Mouse (Mus musculus): Measurements from ENCODE around the gene Anxa1.

Gene Anxa1

DNA sequence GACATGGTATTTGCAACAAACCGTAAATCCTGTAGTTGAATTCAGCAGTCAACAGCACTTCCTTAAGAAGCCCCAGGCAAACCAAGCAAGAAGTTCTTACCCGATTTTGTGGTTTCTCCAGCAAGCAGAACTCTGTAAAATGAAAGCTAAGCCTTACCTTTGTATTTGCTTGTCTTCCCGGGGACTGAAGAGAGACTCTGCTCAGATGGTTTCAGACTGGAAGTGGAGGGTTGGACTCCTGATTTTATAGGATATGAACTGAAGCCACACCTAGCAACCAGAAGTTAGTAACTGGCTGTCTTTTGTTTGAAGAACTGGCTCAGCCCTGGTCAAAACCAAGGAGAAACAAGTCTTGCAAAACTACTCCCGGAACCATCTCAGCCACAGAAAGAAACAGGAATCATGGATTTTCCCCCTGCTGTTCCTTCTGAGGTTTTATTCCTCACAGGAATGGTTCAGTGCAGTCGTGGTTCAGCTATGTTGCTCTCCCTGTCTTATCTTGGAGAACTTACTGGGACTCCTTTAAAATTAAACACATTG lies at the start of gene Anxa1:
Anxa1 (minus strand) TSS at position 490 of the 540 bp plus-strand sequence.
- peak; percentile 24 for DNase-seq (ENCODE audit: low spot score)

DNA sequence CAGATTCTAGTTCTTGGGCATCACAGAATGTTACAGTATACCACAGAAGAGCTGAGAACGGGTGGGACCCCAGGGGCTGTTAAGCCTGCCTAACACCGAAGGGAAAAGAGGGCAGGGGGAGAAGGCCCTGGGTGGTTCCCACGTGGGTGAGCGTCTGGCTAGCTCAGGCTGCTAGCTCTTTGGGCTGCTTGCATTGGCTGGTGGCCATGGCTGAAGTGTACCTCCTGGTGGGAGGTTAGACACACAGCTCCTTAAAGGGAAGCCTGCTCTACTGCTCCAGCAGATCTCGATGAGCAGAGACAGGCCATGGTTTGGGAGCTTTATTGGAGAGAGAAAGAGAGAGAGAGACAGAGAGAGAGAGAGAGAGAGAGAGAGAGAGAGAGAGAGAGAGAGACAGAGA lies 46.3 kb upstream of the Anxa1 start:
- no peak for DNase-seq (ENCODE audit: low spot score)

DNA sequence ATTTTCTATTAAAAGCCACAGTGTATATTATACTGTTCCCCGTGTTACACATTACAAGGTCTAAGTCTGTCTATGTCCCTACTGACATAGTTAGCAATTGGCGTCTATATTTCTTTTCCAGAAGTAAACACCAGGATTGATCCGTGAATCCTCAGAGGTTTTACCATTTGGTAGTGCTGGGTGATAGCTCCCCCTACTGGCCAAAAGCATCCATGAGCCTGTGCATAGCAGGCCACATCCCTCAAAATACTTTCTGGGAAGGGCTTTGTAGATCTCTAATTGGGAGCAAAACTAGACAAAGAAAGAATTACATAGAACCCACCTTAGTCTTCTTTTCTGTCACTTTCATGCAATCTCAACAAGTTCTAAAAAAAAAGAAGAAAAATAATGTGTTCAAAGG lies 43.8 kb upstream of the Anxa1 start:
- peak; percentile 13 for DNase-seq (ENCODE audit: low spot score)

GRCm38 (mm10) chr19:20433966-20434365 lies 43.2 kb upstream of the Anxa1 start:
- no peak for DNase-seq (ENCODE audit: low spot score)

GRCm38 (mm10) chr19:20426443-20427161 lies 35.9 kb upstream of the Anxa1 start:
- DNase-seq (ENCODE audit: low spot score) = no peak

DNA sequence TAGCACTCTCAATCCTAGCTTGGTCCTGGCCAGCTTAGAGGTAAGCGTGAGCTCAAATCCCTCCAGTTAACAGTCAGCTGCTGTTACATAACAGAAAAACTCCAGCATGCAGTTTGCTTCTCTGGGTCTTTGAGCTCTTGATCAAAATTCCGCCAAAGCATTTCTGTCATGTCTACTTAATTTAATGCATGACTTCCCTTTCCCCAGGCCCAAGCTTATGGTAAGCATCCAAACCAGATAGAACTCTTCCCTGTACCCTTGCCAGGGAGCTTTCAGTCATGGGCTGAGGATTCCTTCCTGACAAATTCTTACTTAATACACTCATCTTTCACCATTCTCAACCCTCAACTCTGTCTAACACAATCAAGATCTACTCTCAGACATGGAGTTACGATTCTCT lies 20.5 kb upstream of the Anxa1 start:
- DNase-seq (ENCODE audit: low spot score) = no peak

- no peak for DNase-seq (ENCODE audit: low spot score)
These were observed 19.1 kb upstream of the Anxa1 start for GRCm38 (mm10) chr19:20409541-20410528.

DNA sequence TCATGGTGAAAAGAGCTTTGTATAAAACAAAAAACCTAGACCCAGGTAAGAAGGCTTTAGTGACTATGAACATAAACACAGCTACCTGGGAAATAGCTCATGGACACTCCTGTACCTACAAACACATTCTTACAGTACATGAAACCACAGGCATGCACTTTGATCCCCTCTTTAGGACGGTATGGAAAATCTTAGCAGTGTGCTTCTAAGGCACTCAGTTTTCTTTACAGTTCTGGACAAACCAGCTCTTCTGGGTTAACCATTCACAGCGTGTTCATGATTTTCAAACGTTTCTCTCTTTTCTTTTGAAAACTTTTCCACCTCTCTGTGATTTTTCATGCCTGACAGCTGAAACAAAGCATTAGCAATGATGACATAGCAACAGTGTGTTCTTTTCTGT lies 15.7 kb upstream of the Anxa1 start:
- no peak for DNase-seq (ENCODE audit: low spot score)

GRCm38 (mm10) chr19:20405015-20405414 lies 14.3 kb upstream of the Anxa1 start:
- DNase-seq (ENCODE audit: low spot score) = no peak

DNA sequence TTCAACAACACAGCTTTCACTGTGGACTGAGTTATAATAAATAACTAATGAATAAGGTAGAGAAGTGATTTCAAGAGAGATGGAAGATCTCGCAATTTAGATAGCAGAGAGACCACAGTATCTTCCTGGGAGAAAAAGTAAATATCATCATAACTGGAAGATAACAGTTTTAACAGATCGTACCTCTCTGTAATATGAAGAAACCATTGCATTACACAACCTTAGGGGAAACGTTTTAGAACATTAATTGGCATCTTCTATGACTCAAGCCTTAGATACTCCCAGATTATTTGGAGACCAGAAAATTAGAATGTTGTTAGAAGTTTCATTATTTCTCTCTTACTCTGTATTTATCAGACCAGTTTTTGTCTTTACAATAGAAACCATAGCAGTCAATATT lies 13.0 kb upstream of the Anxa1 start:
- DNase-seq (ENCODE audit: low spot score) = no peak

- DNase-seq (ENCODE audit: low spot score) = no peak
These were observed 12.5 kb upstream of the Anxa1 start for GRCm38 (mm10) chr19:20403219-20403618.

GRCm38 (mm10) chr19:20402516-20403200 lies 11.9 kb upstream of the Anxa1 start:
- DNase-seq (ENCODE audit: low spot score) = no peak

GRCm38 (mm10) chr19:20401961-20402360 lies 11.2 kb upstream of the Anxa1 start:
- no peak for DNase-seq (ENCODE audit: low spot score)

DNA sequence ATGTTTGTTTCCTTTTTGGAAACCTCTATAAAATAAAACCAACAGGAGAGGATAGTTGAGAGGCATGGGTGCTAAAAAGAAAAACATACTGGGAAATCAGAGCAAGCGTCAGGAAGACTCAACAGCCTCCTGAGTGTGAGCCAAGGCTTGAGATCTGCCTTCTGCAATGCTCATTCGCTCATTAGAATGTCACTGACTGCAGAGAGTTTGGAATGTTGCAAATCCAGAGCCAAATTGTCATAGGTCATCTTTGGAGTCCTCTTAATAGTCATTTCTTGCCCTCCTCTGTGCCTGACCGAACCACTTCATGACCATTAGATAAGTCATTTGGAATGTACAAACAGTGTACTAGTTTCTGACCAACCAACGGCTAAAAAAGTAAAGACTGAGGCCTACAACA lies 8.4 kb upstream of the Anxa1 start:
- DNase-seq (ENCODE audit: low spot score) = no peak

DNA sequence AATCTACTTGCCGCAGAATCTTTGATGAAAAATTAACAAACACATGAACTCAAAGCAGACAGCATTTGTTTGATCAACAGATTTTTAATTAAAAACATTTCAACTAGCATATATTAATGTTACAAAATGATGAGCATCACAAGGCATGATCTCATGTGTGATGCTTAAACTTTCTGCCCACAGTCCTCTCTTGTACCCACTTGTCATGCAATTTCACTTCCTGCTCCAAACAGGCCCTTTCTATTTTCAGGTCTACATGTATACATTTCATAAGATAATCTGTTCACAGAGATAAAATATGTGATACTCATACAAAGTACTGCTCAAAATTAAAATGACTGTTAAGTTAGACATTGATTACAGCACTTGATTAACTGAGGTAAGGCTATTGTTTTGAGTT lies 6.3 kb upstream of the Anxa1 start:
- no peak for DNase-seq (ENCODE audit: low spot score)

- no peak for DNase-seq (ENCODE audit: low spot score)
These were observed 3.0 kb upstream of the Anxa1 start for GRCm38 (mm10) chr19:20393556-20394274.

- DNase-seq (ENCODE audit: low spot score) = no peak
These were observed 1.0 kb downstream of the Anxa1 start for GRCm38 (mm10) chr19:20389723-20390122.

GRCm38 (mm10) chr19:20389245-20389644 lies 1.5 kb downstream of the Anxa1 start:
- no peak for DNase-seq (ENCODE audit: low spot score)

GRCm38 (mm10) chr19:20388276-20388675 lies 2.5 kb downstream of the Anxa1 start:
- DNase-seq (ENCODE audit: low spot score) = no peak

DNA sequence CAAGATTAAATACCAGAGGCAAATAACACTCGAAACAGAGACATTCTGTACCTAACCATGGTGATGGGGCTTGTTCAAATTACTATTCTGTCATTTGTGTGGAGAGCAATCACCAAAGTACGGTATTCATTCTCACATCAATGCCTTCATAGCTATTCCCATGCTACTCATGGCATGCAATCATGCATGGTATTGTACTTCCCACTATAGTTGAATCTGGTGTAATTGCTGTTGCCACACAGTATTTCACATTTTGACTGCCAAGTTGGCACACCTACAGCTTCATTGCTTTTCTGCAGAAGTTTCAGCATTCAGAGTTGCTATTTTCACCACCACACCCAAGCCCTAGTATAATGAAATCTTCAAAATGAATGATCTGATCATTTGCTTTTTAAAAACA lies 4.4 kb downstream of the Anxa1 start:
- DNase-seq (ENCODE audit: low spot score) = no peak

GRCm38 (mm10) chr19:20385645-20386044 lies 5.1 kb downstream of the Anxa1 start:
- no peak for DNase-seq (ENCODE audit: low spot score)

Data from ovary, postnatal 10 days (tissue).